Mouse (Mus musculus): ENCODE results near the gene Nid2. TPM values are rescaled to one million over a fixed set of nuclear protein-coding genes. Genes with fewer than 3 reads are reported as not detected.

Nid2 gene
- polyA plus RNA-seq, 1 experiment from 2014 or later, result 85.2 TPM

DNA sequence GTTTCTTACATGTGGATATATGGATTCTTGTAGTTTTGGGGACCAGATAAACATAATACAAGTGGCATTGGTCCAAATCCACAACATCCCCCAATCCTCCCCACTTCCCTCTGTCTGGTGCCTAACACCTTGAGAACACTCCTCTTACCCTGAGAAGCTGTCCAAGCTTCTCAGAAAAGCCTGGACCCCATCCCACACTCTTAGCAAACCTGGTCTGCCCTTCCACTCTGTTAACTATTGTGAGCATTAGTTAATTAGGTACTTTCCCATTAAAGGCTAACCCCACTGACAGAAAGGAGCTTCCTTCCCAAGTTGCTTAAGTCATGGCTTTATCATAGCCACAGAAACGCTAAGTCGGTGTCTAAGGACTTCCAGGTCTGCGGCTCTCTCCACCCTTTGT is 85.2 kb downstream of the Nid2 start:
- WGBS, result 93% methylated on average over 3 of the region's 3 CpGs

DNA sequence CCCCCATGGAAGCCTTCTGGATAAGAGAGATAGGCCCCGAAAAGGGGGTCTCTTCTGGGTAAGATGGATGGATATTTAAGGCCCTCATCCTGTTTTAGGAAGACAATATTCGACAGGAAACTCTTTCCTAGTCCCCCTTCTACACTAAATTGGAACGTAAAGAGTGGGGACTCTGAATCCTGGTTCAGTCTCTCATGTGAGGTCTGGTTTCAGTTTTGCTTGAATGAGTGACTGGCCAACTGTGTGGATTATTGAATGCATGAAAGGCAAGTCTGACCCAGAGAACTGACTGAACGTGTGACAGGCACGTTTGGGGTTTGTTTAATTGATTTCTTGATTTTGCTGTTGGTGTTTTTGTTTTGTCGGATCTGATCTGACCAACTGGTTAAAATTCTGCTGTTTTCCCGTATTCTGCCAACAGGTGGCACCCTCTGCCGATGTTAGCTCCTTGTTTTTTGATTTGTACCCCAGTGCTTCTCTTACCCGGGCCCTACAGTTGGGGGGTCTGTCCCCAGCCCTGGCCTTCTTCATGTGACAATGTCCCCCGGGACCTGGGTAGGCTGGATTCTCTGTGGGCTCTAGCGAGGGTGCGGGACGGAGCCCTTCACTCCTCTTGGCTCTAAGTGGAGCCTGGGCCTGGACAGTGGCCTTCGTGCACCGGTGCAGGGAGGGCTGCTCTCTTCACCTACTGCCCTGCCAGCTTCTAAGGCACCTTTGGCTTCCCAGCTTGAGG is 88.7 kb downstream of the Nid2 start:
- WGBS, result 30% methylated on average over 15 of the region's 15 CpGs
- H3K4me2 ChIP-seq (ENCODE audit: low read length), result peak overlapping the region; percentile 48
- peak overlapping the region; percentile 16; the same call in 1 of the 2 replicates for H3K4me3 ChIP-seq (ENCODE audit: low read depth, low read length)
- H3K4me1 ChIP-seq (replicated peaks; ENCODE audit: control insufficient read depth, insufficient read depth, low read length), result no peaks in the 10 kb centered on the region
- no peak for ATAC-seq (replicated peaks; ENCODE audit: low FRiP score, low TSS enrichment, low read depth)
- H3K36me3 ChIP-seq (ENCODE audit: control insufficient read depth, insufficient read depth, low read length), result no peaks in the 10 kb centered on the region
- H3K9ac ChIP-seq (ENCODE audit: low read length), result peak overlapping the region; percentile 6; the same call in 1 of the 2 replicates
- H3K27me3 ChIP-seq (replicated peaks; ENCODE audit: control insufficient read depth, insufficient read depth, low read length), result no peaks in the 10 kb centered on the region
- H3K27ac ChIP-seq (ENCODE audit: low read depth), result no peak overlapping the region
- no peaks in the 10 kb centered on the region for H3K9me3 ChIP-seq (ENCODE audit: control insufficient read depth, low read length)
- DNase-seq (ENCODE audit: low spot score), result peak; percentile 87

More for the DNA sequence above, 85.2 kb downstream of the Nid2 start:
- Histone ChIP-seq H3K36me3 (ENCODE audit: control insufficient read depth, insufficient read depth, low read length) (no peaks in the 10 kb centered on the region), H3K9ac (ENCODE audit: low read length) (no peak overlapping the region), H3K9me3 (ENCODE audit: control insufficient read depth, low read length) (no peaks in the 10 kb centered on the region), H3K4me3 (ENCODE audit: low read depth, low read length) (no peak overlapping the region), H3K27ac (ENCODE audit: low read depth) (no peak overlapping the region), H3K27me3 (replicated peaks; ENCODE audit: control insufficient read depth, insufficient read depth, low read length) (no peaks in the 10 kb centered on the region), H3K4me2 (ENCODE audit: low read length) (no peak overlapping the region), H3K4me1 (replicated peaks; ENCODE audit: control insufficient read depth, insufficient read depth, low read length) (no peaks in the 10 kb centered on the region)
- no peak for ATAC-seq (replicated peaks; ENCODE audit: low FRiP score, low TSS enrichment, low read depth)
- no peak for DNase-seq (ENCODE audit: low spot score)

DNA sequence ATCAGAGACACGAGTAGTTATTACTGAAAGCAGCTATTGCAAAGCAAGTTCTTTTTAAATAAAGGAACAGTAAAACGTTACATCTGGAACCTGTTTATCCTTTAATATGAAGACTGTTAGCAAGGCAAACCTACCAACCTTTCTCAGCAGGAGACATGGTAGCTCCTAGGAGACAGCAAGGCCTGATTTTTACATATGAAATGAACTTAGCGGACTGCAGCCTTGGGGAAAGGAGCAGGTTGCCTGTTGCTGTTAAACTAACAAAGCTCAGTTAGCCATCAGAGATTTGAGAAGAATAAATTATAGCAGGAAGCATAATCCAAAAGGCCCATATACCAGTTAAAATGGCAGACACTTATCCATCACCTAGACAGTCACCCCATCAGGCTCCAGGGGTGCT is 102.4 kb downstream of the Nid2 start:
- no peak for DNase-seq (ENCODE audit: low spot score)
- H3K36me3 ChIP-seq (ENCODE audit: control insufficient read depth, insufficient read depth, low read length), result no peaks in the 10 kb centered on the region
- H3K4me3 ChIP-seq (ENCODE audit: low read depth, low read length), result no peak overlapping the region
- 57% methylated on average over 3 of the region's 3 CpGs for WGBS
- no peaks in the 10 kb centered on the region for H3K4me1 ChIP-seq (replicated peaks; ENCODE audit: control insufficient read depth, insufficient read depth, low read length)
- H3K9me3 ChIP-seq (ENCODE audit: control insufficient read depth, low read length), result no peaks in the 10 kb centered on the region
- no peaks in the 10 kb centered on the region for H3K27me3 ChIP-seq (replicated peaks; ENCODE audit: control insufficient read depth, insufficient read depth, low read length)
- no peak overlapping the region for H3K9ac ChIP-seq (ENCODE audit: low read length)
- no peak overlapping the region for H3K4me2 ChIP-seq (ENCODE audit: low read length)
- no peak for ATAC-seq (replicated peaks; ENCODE audit: low FRiP score, low TSS enrichment, low read depth)
- H3K27ac ChIP-seq (ENCODE audit: low read depth), result no peak overlapping the region

DNA sequence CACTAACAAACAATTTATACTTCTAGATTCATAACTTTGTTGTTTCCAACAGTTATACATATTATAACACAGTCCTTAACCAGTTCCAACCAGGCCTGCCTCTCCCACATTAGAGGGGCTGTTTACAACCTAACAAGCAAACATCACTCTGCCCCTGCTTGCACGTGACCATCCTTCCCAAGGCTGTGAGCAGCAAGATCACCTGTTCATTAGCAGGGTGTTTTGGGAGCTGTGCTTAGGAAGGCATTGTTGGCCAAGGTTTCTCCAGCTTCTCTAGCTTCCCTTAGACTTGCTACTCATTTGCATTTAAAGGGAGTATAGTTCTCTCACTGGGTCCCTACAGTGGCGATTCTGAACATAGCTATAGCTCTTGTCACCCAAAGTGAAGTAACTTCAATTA is 107.2 kb downstream of the Nid2 start:
- Histone ChIP-seq H3K36me3 (ENCODE audit: control insufficient read depth, insufficient read depth, low read length) (no peaks in the 10 kb centered on the region), H3K4me1 (replicated peaks; ENCODE audit: control insufficient read depth, insufficient read depth, low read length) (no peaks in the 10 kb centered on the region), H3K27ac (ENCODE audit: low read depth) (no peak overlapping the region), H3K4me2 (ENCODE audit: low read length) (no peak overlapping the region), H3K9me3 (ENCODE audit: control insufficient read depth, low read length) (no peaks in the 10 kb centered on the region), H3K4me3 (ENCODE audit: low read depth, low read length) (no peak overlapping the region), H3K9ac (ENCODE audit: low read length) (no peak overlapping the region), H3K27me3 (replicated peaks; ENCODE audit: control insufficient read depth, insufficient read depth, low read length) (no peaks in the 10 kb centered on the region)
- DNase-seq (ENCODE audit: low spot score), result no peak
- ATAC-seq (replicated peaks; ENCODE audit: low FRiP score, low TSS enrichment, low read depth), result no peak
- 74% methylated on average over 2 of the region's 2 CpGs for WGBS

DNA sequence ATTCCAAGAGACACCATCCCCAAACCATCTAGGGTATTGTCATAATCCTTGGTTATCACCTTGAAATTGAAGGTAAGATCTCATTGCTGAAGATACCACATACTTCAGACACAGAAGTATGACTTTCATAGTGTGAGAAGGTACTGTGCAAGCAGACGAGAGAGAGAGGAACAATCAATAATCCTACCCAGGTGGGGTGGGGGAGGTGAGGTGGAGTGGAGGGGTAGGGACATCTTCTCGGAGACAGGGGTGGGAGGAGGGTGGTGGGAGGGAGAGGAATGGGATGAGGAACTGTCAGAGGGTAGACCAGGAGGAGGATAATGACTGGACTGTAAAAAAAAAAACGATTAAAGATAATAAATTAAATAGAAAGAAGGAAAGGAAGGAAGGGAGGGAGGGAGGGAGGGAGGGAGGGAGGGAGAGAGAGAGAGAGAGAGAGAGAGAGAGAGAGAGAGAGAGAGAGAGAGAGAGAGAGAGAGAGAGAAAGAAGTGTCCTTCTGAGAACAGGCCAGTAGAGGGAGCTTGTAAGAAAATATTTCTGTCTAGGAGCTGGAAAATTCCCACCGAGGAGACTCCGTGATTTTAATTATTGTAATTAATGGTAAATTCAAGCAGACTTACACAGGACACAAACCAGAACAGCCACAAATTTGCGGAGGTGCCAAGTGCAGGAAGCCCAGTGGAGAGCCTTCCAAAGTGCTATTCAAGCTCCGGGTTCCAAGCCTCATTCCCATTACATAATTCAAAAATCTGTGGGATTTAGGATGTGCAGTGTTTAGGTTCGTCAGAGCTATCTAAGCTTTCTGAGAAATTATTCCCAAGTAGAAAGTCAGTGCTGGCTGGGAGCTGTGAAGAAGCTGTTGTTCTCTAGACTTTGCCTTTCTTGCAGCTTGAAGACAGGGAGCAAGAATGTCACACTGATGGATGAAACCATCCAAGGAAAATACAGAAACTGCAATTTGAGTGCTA is 108.0 kb downstream of the Nid2 start:
- H3K4me2 ChIP-seq (ENCODE audit: low read length), result no peak overlapping the region
- no peaks in the 10 kb centered on the region for H3K9me3 ChIP-seq (ENCODE audit: control insufficient read depth, low read length)
- no peak for DNase-seq (ENCODE audit: low spot score)
- no peaks in the 10 kb centered on the region for H3K4me1 ChIP-seq (replicated peaks; ENCODE audit: control insufficient read depth, insufficient read depth, low read length)
- H3K27ac ChIP-seq (ENCODE audit: low read depth), result no peak overlapping the region
- no peaks in the 10 kb centered on the region for H3K36me3 ChIP-seq (ENCODE audit: control insufficient read depth, insufficient read depth, low read length)
- no peak overlapping the region for H3K9ac ChIP-seq (ENCODE audit: low read length)
- 43% methylated on average over 8 of the region's 8 CpGs for WGBS
- ATAC-seq (replicated peaks; ENCODE audit: low FRiP score, low TSS enrichment, low read depth), result no peak
- no peak overlapping the region for H3K4me3 ChIP-seq (ENCODE audit: low read depth, low read length)
- no peaks in the 10 kb centered on the region for H3K27me3 ChIP-seq (replicated peaks; ENCODE audit: control insufficient read depth, insufficient read depth, low read length)

DNA sequence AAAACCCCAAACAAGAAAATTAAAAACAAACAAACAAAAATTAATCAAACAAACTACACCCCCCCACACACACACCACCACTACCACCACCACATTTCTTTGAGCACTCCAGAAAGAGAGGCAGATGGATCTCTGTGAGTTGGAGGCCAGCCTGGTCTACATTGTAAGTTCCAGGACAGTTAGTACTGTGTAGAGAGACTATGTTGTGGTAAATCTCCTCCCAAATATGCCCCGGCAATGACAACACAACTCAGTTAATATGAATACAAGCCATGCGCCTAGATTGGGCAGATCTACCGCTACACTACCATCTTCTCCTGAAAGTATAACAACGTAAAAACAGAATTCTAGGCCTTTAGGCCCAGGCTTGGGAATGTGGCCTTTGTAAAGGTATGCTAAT is 109.2 kb downstream of the Nid2 start:
- no peaks in the 10 kb centered on the region for H3K4me1 ChIP-seq (replicated peaks; ENCODE audit: control insufficient read depth, insufficient read depth, low read length)
- no peak for ATAC-seq (replicated peaks; ENCODE audit: low FRiP score, low TSS enrichment, low read depth)
- no peaks in the 10 kb centered on the region for H3K27me3 ChIP-seq (replicated peaks; ENCODE audit: control insufficient read depth, insufficient read depth, low read length)
- H3K9me3 ChIP-seq (ENCODE audit: control insufficient read depth, low read length), result no peaks in the 10 kb centered on the region
- no peak overlapping the region for H3K9ac ChIP-seq (ENCODE audit: low read length)
- no peak for DNase-seq (ENCODE audit: low spot score)
- H3K36me3 ChIP-seq (ENCODE audit: control insufficient read depth, insufficient read depth, low read length), result no peaks in the 10 kb centered on the region
- no peak overlapping the region for H3K4me2 ChIP-seq (ENCODE audit: low read length)
- 90% methylated on average over 4 of the region's 4 CpGs for WGBS
- no peak overlapping the region for H3K4me3 ChIP-seq (ENCODE audit: low read depth, low read length)
- H3K27ac ChIP-seq (ENCODE audit: low read depth), result no peak overlapping the region

Other genes starting within 250 kb of the Nid2 start
- gene Gm2244, start 201.3 kb upstream of the Nid2 start, polyA plus RNA-seq (2014; fragmentation: Nextera tagmentation; extraction: Ambion mirVana), result 0.12 and 0.18 TPM in 2 replicates
- 3.7 and 4.3 TPM in 2 replicates for gene Gm2237, start 166.1 kb upstream of the Nid2 start, polyA plus RNA-seq (2014; fragmentation: Nextera tagmentation; extraction: Ambion mirVana)
- not detected in 2 replicates for gene Gm5458, start 148.7 kb upstream of the Nid2 start, polyA plus RNA-seq (2014; fragmentation: Nextera tagmentation; extraction: Ambion mirVana)
- gene Rtraf, start 72.6 kb downstream of the Nid2 start, polyA plus RNA-seq (2014; fragmentation: Nextera tagmentation; extraction: Ambion mirVana), result 213 and 221 TPM in 2 replicates
- 74.0 and 76.2 TPM in 2 replicates for gene Gng2, start 226.4 kb downstream of the Nid2 start, polyA plus RNA-seq (2014; fragmentation: Nextera tagmentation; extraction: Ambion mirVana)